Mouse (Mus musculus) neutrophil, adult 59 days (primary cell): ENCODE data around the gene Gm17019. TPM values are rescaled to one million over a fixed set of nuclear protein-coding genes. Genes with fewer than 3 reads are reported as not detected.

Source experiments
- total RNA-seq, 2 experiments: library from RNA; stranded (reverse); gene quantifications; 1 replicate in 1 of 2; 2 replicates in 1 of 2; pipeline ENCODE4 v1.2.4; 2023

The Gm17019 gene
- total RNA-seq = not detected

GRCm38 (mm10) chr5:15032898-15033297 is at the start of gene Gm17019:
Gene Gm17019, minus strand, starts transcription at chr5:15032998.

Other genes starting within 250 kb of the Gm17019 start
- gene Gm9758, start 118.1 kb downstream of the Gm17019 start, total RNA-seq = not detected
- not detected for gene Speer4e, start 94.6 kb downstream of the Gm17019 start, total RNA-seq
- not detected for gene Gm10354, start 54.1 kb downstream of the Gm17019 start, total RNA-seq